Mouse (Mus musculus) forebrain, embryonic 16.5 days (tissue): ENCODE measurements around the gene Eps8l3. TPM values are rescaled to one million over a fixed set of nuclear protein-coding genes. Genes with fewer than 3 reads are reported as not detected.

Source experiments
- polyA plus RNA-seq: library from polyadenylated mRNA; unstranded; fragments of >200 nt; fragmentation: Nextera tagmentation; extraction: Ambion mirVana; gene quantifications from 2 replicates; pipeline ENCODE4 v1.2.1, GENCODE M21; 2015

Eps8l3 gene
- polyA plus RNA-seq, 1 experiment from 2014 or later = not detected

Other genes with a start within 250 kb of the Eps8l3 start
- not detected in 2 replicates for gene Gm10961, start 245.9 kb upstream of the Eps8l3 start, polyA plus RNA-seq
- gene Strip1, start 245.5 kb upstream of the Eps8l3 start, polyA plus RNA-seq = 145 and 148 TPM in 2 replicates
- gene Ahcyl1, start 180.7 kb upstream of the Eps8l3 start, polyA plus RNA-seq = 110 and 117 TPM in 2 replicates
- 7.3 and 8.1 TPM in 2 replicates for gene Csf1, start 116.8 kb upstream of the Eps8l3 start, polyA plus RNA-seq
- gene Gstm5, start 18.6 kb downstream of the Eps8l3 start, polyA plus RNA-seq = 173 and 174 TPM in 2 replicates
- 65.5 and 70.7 TPM in 2 replicates for gene Gstm7, start 54.6 kb downstream of the Eps8l3 start, polyA plus RNA-seq
- gene Gstm6, start 66.5 kb downstream of the Eps8l3 start, polyA plus RNA-seq = 10.2 and 11.7 TPM in 2 replicates
- gene Gstm3, start 92.1 kb downstream of the Eps8l3 start, polyA plus RNA-seq = not detected in 2 replicates
- 4.2 and 9.2 TPM in 2 replicates for gene Gstm2, start 109.2 kb downstream of the Eps8l3 start, polyA plus RNA-seq
- 67.2 and 74.1 TPM in 2 replicates for gene Gstm1, start 140.7 kb downstream of the Eps8l3 start, polyA plus RNA-seq
- gene Gstm4, start 167.7 kb downstream of the Eps8l3 start, polyA plus RNA-seq = 15.2 and 15.9 TPM in 2 replicates
- 55.7 and 64.3 TPM in 2 replicates for gene Ampd2, start 209.4 kb downstream of the Eps8l3 start, polyA plus RNA-seq
- 0.13 and 0.31 TPM in 2 replicates for gene Gnat2, start 215.6 kb downstream of the Eps8l3 start, polyA plus RNA-seq